In the genomic region with DNA sequence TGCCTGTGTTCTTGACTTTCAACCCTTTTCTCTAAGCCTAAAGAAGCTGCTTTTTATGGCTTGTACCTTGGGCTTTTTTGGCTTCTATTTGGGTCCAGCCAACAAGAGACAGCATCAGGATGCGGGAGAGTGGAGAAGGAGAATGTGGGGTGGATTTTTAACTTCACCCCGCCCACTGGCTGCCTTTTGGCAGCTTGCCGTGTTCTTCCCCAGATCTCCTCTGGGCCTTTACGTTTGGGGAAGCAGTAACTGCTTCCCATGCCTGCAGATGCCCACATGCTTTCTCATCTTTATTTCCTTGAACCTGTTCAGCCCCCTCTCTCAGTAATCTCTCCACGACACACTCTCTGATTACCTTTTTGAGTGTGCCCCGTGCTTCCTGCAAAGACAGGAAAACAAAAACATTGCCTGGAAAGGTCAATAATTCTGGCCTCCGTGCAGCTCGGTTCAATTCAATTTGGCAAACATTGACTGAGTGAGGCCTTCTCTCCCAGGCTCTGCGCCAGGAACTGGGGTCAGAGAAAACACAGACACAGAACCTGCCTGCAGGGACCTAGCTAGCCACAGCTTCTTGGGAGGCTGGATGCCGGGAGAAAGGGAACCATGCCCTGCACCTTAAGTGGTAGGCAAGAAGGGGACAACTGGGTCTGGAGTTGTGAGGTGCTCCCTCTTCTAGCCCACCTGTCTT, we compare ENCODE assay signal across 9 mouse cellular contexts. TPM values are rescaled to one million over a fixed set of nuclear protein-coding genes. Genes with fewer than 3 reads are reported as not detected.
A peak's percentile ranks its signal among the peaks of the same experiment; 100 is the strongest.
DNase-seq lines count a peak whose midpoint lies in the region; ATAC-seq lines count a peak whose summit lies in the region.
"Had no signal": no experiment of that assay in that cellular context is flagged by ENCODE, and none has a peak within 500 bp of the region (broad histone marks: within the 10 kb centered on the region; RNA-seq: fewer than 3 reads in every experiment).

No protein-coding gene starts in this region.

- no peaks in the 10 kb centered on the region for H3K27me3 ChIP-seq in neural tube, embryonic 15.5 days (replicated peaks)

- H3K9me3 ChIP-seq in neural tube, embryonic 15.5 days (replicated peaks), result no peaks in the 10 kb centered on the region
- H3K9me3 ChIP-seq: megakaryocyte, embryonic 14.5 days had no signal

- no peak for DNase-seq in frontal cortex, postnatal 10 days (ENCODE audit: low spot score in 2 of 2)
- peak; percentile 85 for DNase-seq in right cerebral cortex, adult 18-20 months
- DNase-seq in right cerebral cortex, postnatal 4 days, result no peak
- DNase-seq in kidney, postnatal 14 days, result peak; percentile 70
- DNase-seq in spleen, adult 12 weeks (ENCODE audit: low spot score), result no peak

- no peaks in the 10 kb centered on the region for H3K36me3 ChIP-seq in neural tube, embryonic 15.5 days

- 49% methylated on average over 10 of the region's 10 CpGs for WGBS in neural tube, embryonic 15.5 days

- no peak overlapping the region for H3K4me3 ChIP-seq in neural tube, embryonic 15.5 days (replicated peaks)
- H3K4me3 ChIP-seq: megakaryocyte, embryonic 14.5 days had no signal

- peak; percentile 82 for ATAC-seq in frontal cortex, adult (ENCODE audit: low TSS enrichment)
- no peak for ATAC-seq in neural tube, embryonic 15.5 days (ENCODE audit: low FRiP score)
- ATAC-seq in megakaryocyte-erythroid progenitor cell, adult 5-6 weeks (replicated peaks; ENCODE audit: low FRiP score, low TSS enrichment, poor library complexity, severe bottlenecking), result no peak

- no peak overlapping the region for H3K4me2 ChIP-seq in neural tube, embryonic 15.5 days

- no peak overlapping the region for H3K9ac ChIP-seq in neural tube, embryonic 15.5 days (replicated peaks)

- peaks cover 15% of the 10 kb centered on the region for H3K4me1 ChIP-seq in neural tube, embryonic 15.5 days

- H3K27ac ChIP-seq in neural tube, embryonic 15.5 days (replicated peaks), result peak overlapping the region; percentile 52

RNA-seq across cellular contexts. Expression of gene Ptpn3, which starts 17.0 kb away (rescaled TPM):
- 3.9 and 5.0 TPM in 2 replicates for polyA plus RNA-seq in neural tube, embryonic 15.5 days (2015; fragmentation: Nextera tagmentation; extraction: Ambion mirVana)
- 11.7 and 15.2 TPM in 2 replicates for total RNA-seq in megakaryocyte-erythroid progenitor cell, adult 5-6 weeks (2014; fragmentation: Nextera tagmentation)
- 8.7 and 15.4 TPM in 2 replicates for total RNA-seq in megakaryocyte-erythroid progenitor cell, adult 5-6 weeks (2017)

Comparison
In these comparisons a context has a peak if more than half of its experiments do, and no peak if none do; other contexts are left out.
1. DNase-seq: peak in right cerebral cortex, adult 18-20 months (single experiment) and kidney, postnatal 14 days (single experiment); none in frontal cortex, postnatal 10 days (0 of 2), right cerebral cortex, postnatal 4 days (single experiment) and spleen, adult 12 weeks (single experiment).